Mouse (Mus musculus): Measurements from ENCODE around the gene Fbxl14. TPM values are rescaled to one million over a fixed set of nuclear protein-coding genes. Genes with fewer than 3 reads are reported as not detected.
A peak's percentile ranks its signal among the peaks of the same experiment; 100 is the strongest.
"Not testable (repeated sequence)": the region's sequence is repeated elsewhere in the genome, so short reads cannot be mapped to it uniquely, and the experiment has no call there.

Fbxl14 gene
- polyA plus RNA-seq, 1 experiment from 2014 or later = 4.4 TPM

DNA sequence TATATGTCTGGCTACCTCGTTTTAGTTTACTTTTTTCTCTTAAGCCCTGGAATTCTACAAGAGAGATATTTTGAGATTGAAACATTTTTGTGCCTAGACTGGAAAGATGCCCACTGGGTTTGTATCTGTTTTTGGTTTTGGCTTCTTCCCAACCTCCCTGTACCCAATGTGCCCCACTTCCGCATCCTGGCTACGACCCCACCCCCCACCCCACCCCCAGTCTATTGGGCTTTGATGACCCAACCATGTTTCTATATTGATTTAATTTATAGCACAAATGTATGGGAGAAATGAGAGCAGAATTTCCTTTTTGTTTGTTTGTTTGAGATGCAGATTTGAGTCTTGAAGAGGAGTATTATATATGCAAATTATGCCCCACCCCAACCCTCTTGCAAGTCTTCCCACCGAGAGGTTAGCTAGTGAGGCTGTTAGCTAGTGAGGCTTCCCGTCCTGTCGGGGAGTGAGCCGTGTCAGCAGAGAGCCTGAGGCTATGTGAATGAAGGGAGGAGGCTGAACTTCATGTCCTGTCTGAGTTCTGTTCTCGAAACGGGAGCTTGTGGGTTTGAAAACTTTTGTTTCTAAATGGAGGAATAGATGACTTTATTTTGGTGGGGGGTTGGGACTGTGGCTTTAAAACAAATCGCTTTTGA is 2.4 kb downstream of the Fbxl14 start:
- not testable (repeated sequence) for H3K27me3 ChIP-seq (ENCODE audit: control insufficient read depth, insufficient read depth, low read length); H3K9me3 ChIP-seq (ENCODE audit: control insufficient read depth, low read length); H3K27ac ChIP-seq (replicated peaks in 1 of 2; ENCODE audit: control insufficient read depth in 1 of 2, insufficient read depth in 1 of 2, low read depth in 2 of 2, low read length in 2 of 2); ATAC-seq (ENCODE audit: insufficient number of reproducible peaks, insufficient read depth, low FRiP score, low read depth)
- H3K9ac ChIP-seq (ENCODE audit: low read length) = peak overlapping the region; percentile 62
- H3K4me3 ChIP-seq (ENCODE audit: control insufficient read depth in 1 of 2, insufficient read depth in 1 of 2, low read depth in 1 of 2, low read length in 2 of 2) = peak overlapping the region; percentile 33 to 86
- H3K36me3 ChIP-seq (ENCODE audit: control insufficient read depth, insufficient read depth, low read length) = peaks cover 13% of the 10 kb centered on the region
- 5% methylated on average over 10 of the region's 10 CpGs for WGBS
- peaks cover 13 to 38% of the 10 kb centered on the region in 2 experiments for H3K4me1 ChIP-seq (ENCODE audit: control insufficient read depth in 2 of 2, insufficient read depth in 2 of 2, low read length in 2 of 2)
- H3K4me2 ChIP-seq (ENCODE audit: low read length) = peak overlapping the region; percentile 97

DNA sequence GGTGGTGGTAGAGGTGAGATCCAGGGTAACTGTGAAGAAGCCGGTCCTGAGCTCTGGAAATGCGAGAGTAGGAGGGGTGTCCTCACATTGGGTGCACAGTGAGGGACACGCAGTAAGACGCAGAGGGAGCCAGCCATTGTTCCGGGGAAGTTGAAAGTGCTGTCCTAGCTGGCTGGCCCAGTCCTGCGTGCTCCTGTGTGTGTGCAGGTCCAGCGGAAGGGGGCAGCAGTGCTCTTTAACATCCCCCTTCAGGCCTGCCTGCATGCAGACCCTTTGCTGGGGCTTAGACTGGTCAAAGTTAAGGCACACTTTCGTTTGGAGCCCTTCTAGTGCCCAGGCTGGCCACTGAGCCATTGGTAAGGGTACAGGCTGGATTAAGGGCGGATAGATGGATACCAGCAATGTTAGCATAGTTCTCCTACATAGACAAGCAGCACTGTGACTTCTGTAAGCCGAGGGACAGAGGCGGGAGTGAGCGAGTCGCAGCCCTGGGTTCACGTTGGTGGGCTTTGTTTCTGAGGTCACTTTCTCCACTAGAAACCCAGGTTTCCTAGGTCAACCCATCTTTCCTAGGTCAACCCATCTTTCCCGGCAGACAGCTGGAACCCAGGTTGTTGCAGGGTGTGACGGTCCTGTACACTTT is 3.6 kb downstream of the Fbxl14 start:
- Histone ChIP-seq H3K36me3 (ENCODE audit: control insufficient read depth, insufficient read depth, low read length) (peaks cover 13% of the 10 kb centered on the region), H3K4me3 (ENCODE audit: control insufficient read depth in 1 of 2, insufficient read depth in 1 of 2, low read depth in 1 of 2, low read length in 2 of 2) (peak overlapping the region; percentile 8 to 30; a peak in 3 of 4 replicates), H3K4me2 (ENCODE audit: low read length) (peak overlapping the region; percentile 97), H3K9ac (ENCODE audit: low read length) (peak overlapping the region; percentile 39), H3K27me3 (ENCODE audit: control insufficient read depth, insufficient read depth, low read length) (no peaks in the 10 kb centered on the region), H3K4me1 (ENCODE audit: control insufficient read depth in 2 of 2, insufficient read depth in 2 of 2, low read length in 2 of 2) (peaks cover 9 to 30% of the 10 kb centered on the region in 2 experiments), H3K9me3 (ENCODE audit: control insufficient read depth, low read length) (no peaks in the 10 kb centered on the region), H3K27ac (replicated peaks in 1 of 2; ENCODE audit: control insufficient read depth in 1 of 2, insufficient read depth in 1 of 2, low read depth in 2 of 2, low read length in 2 of 2) (no peak overlapping the region)
- no peak for ATAC-seq (ENCODE audit: insufficient number of reproducible peaks, insufficient read depth, low FRiP score, low read depth)
- 51% methylated on average over 16 of the region's 16 CpGs for WGBS

DNA sequence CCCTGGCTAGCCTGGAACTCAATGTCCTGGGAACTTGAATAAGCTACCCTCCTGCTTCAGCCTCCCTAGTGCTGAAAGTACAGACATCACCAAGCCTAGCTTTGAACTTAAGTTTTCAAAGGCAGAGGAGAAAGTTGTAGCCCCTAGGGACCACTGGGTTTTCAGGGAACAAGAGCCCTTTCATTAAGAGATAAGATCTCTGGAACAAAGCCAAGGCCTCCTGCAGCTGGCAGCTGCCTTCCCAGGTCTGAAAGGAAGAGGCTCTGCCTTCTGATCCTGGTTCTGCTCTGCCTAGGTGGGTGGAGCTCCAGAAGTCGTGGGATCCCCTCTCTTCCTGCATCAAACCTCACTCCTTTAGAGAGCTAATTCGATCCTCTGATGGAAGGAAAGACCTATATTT is 6.0 kb downstream of the Fbxl14 start:
- peaks cover 11 to 30% of the 10 kb centered on the region in 2 experiments for H3K4me1 ChIP-seq (ENCODE audit: control insufficient read depth in 2 of 2, insufficient read depth in 2 of 2, low read length in 2 of 2)

DNA sequence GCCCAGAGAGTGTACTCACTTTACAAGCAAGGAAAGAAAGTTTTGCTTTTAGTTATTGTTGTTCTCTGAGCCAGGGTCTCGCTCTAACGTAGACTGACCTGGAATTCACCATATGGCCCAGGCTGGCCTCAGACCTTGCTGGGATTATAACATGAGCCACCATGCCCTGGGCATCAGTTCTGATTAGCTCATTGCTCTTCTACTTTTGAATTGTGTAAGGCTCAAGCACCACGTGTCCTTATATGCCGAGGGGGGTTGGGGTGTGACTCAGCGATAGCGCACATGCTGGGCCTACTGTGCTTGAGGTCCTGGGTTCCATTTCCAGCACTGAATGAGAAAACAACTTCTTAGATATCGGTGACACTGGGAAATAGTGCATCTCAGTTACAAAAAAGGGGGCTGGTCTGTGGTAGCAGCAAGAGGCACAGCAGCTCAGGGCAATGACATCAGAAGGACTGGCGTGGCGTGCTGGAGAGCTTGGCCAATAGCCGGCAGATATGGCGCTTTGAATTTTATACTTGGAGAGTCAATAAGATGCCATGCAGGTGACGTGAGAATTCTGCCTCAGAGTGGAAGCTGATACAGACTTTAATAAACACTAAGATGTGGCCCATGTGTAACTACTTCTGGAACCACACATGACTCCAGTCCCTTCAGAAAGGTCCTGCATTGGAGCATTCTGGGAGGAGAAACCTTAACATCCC is 7.1 kb downstream of the Fbxl14 start:
- Histone ChIP-seq H3K9me3 (ENCODE audit: control insufficient read depth, low read length) (no peaks in the 10 kb centered on the region), H3K4me1 (ENCODE audit: control insufficient read depth in 2 of 2, insufficient read depth in 2 of 2, low read length in 2 of 2) (peaks cover 13 to 36% of the 10 kb centered on the region in 2 experiments), H3K27me3 (ENCODE audit: control insufficient read depth, insufficient read depth, low read length) (no peaks in the 10 kb centered on the region), H3K4me2 (ENCODE audit: low read length) (no peak overlapping the region), H3K4me3 (ENCODE audit: control insufficient read depth in 1 of 2, insufficient read depth in 1 of 2, low read depth in 1 of 2, low read length in 2 of 2) (no peak overlapping the region), H3K27ac (replicated peaks in 1 of 2; ENCODE audit: control insufficient read depth in 1 of 2, insufficient read depth in 1 of 2, low read depth in 2 of 2, low read length in 2 of 2) (no peak overlapping the region), H3K9ac (ENCODE audit: low read length) (no peak overlapping the region), H3K36me3 (ENCODE audit: control insufficient read depth, insufficient read depth, low read length) (peaks cover 13% of the 10 kb centered on the region)
- ATAC-seq (ENCODE audit: insufficient number of reproducible peaks, insufficient read depth, low FRiP score, low read depth) = no peak
- 87% methylated on average over 12 of the region's 12 CpGs for WGBS

More for the DNA sequence above, 6.0 kb downstream of the Fbxl14 start:
- Histone ChIP-seq H3K36me3 (ENCODE audit: control insufficient read depth, insufficient read depth, low read length) (peaks cover 13% of the 10 kb centered on the region), H3K27ac (replicated peaks in 1 of 2; ENCODE audit: control insufficient read depth in 1 of 2, insufficient read depth in 1 of 2, low read depth in 2 of 2, low read length in 2 of 2) (no peak overlapping the region), H3K9ac (ENCODE audit: low read length) (no peak overlapping the region), H3K9me3 (ENCODE audit: control insufficient read depth, low read length) (no peaks in the 10 kb centered on the region), H3K4me2 (ENCODE audit: low read length) (no peak overlapping the region), H3K27me3 (ENCODE audit: control insufficient read depth, insufficient read depth, low read length) (no peaks in the 10 kb centered on the region), H3K4me3 (ENCODE audit: control insufficient read depth in 1 of 2, insufficient read depth in 1 of 2, low read depth in 1 of 2, low read length in 2 of 2) (no peak overlapping the region)
- no peak for ATAC-seq (ENCODE audit: insufficient number of reproducible peaks, insufficient read depth, low FRiP score, low read depth)
- WGBS = 4% methylated on average over 2 of the region's 2 CpGs

DNA sequence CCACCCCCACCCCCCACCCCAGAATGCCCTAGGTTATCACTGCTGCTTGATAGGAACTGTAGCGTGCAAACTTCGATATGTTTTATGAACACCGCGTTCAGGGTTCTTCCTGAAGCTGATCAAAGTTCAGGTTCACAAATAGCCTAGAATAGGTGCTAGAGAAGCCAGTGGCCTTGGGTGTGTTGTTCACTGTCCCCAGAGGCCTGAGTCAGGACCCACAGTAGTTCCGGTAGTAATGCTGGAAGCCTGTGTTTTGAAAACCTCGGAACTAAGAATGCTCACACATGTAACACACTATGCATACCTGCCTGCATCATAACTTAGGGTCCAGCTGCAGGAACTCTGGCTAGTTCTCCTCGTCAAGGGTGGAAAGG is 7.6 kb downstream of the Fbxl14 start:
- Histone ChIP-seq H3K27ac (replicated peaks in 1 of 2; ENCODE audit: control insufficient read depth in 1 of 2, insufficient read depth in 1 of 2, low read depth in 2 of 2, low read length in 2 of 2) (no peak overlapping the region), H3K36me3 (ENCODE audit: control insufficient read depth, insufficient read depth, low read length) (peaks cover 13% of the 10 kb centered on the region), H3K4me2 (ENCODE audit: low read length) (no peak overlapping the region), H3K4me1 (ENCODE audit: control insufficient read depth in 2 of 2, insufficient read depth in 2 of 2, low read length in 2 of 2) (peaks cover 13 to 33% of the 10 kb centered on the region in 2 experiments), H3K4me3 (ENCODE audit: control insufficient read depth in 1 of 2, insufficient read depth in 1 of 2, low read depth in 1 of 2, low read length in 2 of 2) (no peak overlapping the region), H3K9me3 (ENCODE audit: control insufficient read depth, low read length) (no peaks in the 10 kb centered on the region), H3K27me3 (ENCODE audit: control insufficient read depth, insufficient read depth, low read length) (no peaks in the 10 kb centered on the region), H3K9ac (ENCODE audit: low read length) (no peak overlapping the region)
- 88% methylated on average over 7 of the region's 7 CpGs for WGBS
- no peak for ATAC-seq (ENCODE audit: insufficient number of reproducible peaks, insufficient read depth, low FRiP score, low read depth)

DNA sequence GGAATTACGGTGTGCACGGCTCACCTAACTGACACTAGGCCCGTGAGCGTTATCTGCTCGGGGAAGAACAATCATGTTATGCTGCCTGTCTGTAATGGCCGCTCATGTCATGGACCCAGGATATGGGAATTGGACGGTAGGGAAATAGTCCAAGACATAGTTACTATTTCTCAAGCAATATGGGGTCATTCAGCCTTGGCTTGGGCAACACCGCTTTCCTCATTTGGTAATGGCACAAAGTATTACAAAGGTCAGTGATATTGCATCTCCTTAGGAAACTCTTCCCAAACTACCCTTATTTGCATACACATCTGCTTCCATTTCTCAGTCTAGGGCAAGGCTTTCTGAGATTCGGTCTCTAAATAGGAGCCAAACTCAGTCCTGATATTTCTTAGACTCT is 8.2 kb downstream of the Fbxl14 start:
- Histone ChIP-seq H3K27ac (replicated peaks in 1 of 2; ENCODE audit: control insufficient read depth in 1 of 2, insufficient read depth in 1 of 2, low read depth in 2 of 2, low read length in 2 of 2) (no peak overlapping the region), H3K4me3 (ENCODE audit: control insufficient read depth in 1 of 2, insufficient read depth in 1 of 2, low read depth in 1 of 2, low read length in 2 of 2) (no peak overlapping the region), H3K27me3 (ENCODE audit: control insufficient read depth, insufficient read depth, low read length) (no peaks in the 10 kb centered on the region), H3K36me3 (ENCODE audit: control insufficient read depth, insufficient read depth, low read length) (peaks cover 13% of the 10 kb centered on the region), H3K4me2 (ENCODE audit: low read length) (no peak overlapping the region), H3K9ac (ENCODE audit: low read length) (no peak overlapping the region), H3K4me1 (ENCODE audit: control insufficient read depth in 2 of 2, insufficient read depth in 2 of 2, low read length in 2 of 2) (peaks cover 13 to 31% of the 10 kb centered on the region in 2 experiments), H3K9me3 (ENCODE audit: control insufficient read depth, low read length) (no peaks in the 10 kb centered on the region)
- WGBS = 81% methylated on average over 9 of the region's 9 CpGs
- no peak for ATAC-seq (ENCODE audit: insufficient number of reproducible peaks, insufficient read depth, low FRiP score, low read depth)

DNA sequence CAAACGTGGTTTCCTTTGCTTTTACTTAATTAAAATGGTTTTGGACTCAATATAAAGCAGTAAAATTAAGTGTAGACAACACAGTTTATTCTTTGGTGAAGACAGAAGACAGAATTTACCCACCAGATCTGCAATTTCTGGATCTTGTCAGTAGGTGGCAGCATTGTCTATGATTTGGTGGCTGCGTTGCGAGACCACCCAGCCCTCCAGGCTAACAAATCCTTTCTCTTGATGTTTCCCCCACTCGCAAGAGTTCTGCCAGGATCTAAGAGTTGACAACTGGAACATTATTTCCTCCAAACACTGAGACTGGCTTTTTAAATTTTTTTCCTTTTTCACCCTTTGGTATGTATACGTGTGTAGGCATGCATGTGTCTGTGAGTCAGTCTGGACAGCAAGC is 10.3 kb downstream of the Fbxl14 start:
- H3K4me2 ChIP-seq (ENCODE audit: low read length) = peak overlapping the region; percentile 43

More for the DNA sequence above, 10.3 kb downstream of the Fbxl14 start:
- H3K4me3 ChIP-seq (ENCODE audit: control insufficient read depth in 1 of 2, insufficient read depth in 1 of 2, low read depth in 1 of 2, low read length in 2 of 2) = no peak overlapping the region
- H3K36me3 ChIP-seq (ENCODE audit: control insufficient read depth, insufficient read depth, low read length) = 0 out of 2 replicates have a peak, but pooled peaks cover under 1% of the 10 kb centered on the region
- H3K27me3 ChIP-seq (ENCODE audit: control insufficient read depth, insufficient read depth, low read length) = no peaks in the 10 kb centered on the region
- H3K27ac ChIP-seq (replicated peaks in 1 of 2; ENCODE audit: control insufficient read depth in 1 of 2, insufficient read depth in 1 of 2, low read depth in 2 of 2, low read length in 2 of 2) = no peak overlapping the region
- peaks cover 9 to 17% of the 10 kb centered on the region in 2 experiments for H3K4me1 ChIP-seq (ENCODE audit: control insufficient read depth in 2 of 2, insufficient read depth in 2 of 2, low read length in 2 of 2)
- 12% methylated on average over 5 of the region's 5 CpGs for WGBS
- no peak for ATAC-seq (ENCODE audit: insufficient number of reproducible peaks, insufficient read depth, low FRiP score, low read depth)
- H3K9me3 ChIP-seq (ENCODE audit: control insufficient read depth, low read length) = no peaks in the 10 kb centered on the region
- peak overlapping the region; percentile 2; the same call in 1 of the 2 replicates for H3K9ac ChIP-seq (ENCODE audit: low read length)

Measured in heart, embryonic 14.5 days (tissue).